Mouse (Mus musculus) R1 (cell line): ENCODE data around the gene Edem3.

Source experiments
- DNase-seq: peaks from one replicate; pipeline ENCODE4 v3.0.0-alpha.2; 2018; ENCODE audit warnings: low read depth, low spot score

The Edem3 gene

DNA sequence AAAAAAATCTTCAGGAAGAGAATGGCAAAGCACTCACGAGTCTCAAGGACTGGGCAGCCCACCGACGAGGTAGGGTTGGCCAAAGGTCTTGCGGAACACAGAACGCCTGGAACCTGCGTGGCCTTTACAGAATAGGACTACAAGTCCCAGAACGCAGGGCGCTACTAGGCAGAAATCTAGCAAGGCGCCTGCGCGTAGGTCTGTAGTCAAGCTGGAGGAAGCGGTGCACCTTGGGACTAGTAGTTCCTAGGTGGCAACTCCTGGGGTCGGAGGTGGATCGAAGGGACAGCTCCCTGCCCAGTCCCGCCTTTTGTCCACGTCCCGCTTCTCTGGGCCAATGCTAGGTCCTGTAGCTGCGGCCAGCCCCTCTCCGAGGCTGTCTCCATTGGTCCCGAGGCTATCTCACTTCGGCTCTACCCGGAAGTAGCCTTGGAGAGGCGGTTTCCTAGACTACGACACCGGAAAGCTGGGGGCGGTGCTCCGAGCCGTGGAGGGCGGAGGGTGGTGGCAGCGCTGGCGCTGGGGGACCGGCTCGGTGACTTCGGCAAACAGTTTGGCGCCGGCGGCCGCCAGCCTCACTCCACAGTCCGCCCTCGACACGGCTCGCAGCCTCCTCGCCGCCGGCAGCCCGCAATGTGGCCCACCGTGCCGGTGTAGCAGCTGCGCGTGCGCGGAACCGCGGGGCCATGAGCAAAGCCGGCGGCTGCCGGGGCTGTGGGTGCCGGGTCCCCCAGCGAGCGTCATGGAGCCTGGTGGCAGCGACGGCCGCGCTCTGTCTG is at the start of gene Edem3:
Gene Edem3 (plus strand): TSS at position 491 of the 779 bp plus-strand sequence.
- peak; percentile 100 for DNase-seq

DNA sequence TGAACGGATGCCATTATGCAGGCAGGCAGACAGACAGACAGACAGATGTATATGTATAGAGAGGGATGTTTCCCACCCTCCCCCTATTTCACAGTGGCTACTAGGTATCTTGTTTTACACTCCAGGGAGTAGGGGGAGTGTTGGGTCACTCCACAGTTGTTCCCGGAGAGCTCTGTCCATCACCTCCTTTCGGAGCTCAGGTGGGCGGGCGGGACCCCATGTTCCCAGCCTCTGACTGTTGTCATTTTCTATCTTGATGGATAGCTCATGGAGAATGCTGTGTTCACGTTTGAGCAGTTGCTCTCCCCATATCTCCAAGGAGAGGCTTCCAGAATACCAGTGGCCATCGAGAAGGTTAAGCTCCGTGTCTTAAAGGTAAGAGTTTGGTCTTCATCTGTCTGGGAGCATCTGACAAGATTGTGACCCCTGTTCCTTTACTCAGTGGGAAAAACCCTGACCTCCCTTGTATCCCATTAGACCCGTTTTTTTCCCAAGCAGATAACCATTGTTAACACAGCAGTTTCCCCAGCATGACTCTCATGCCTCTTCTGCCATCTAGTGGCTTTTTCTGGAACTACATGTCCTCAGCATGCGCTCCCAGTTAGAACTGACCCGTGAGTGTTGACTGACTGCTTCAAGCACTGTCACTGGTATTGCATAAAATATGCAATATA is 49.3 kb upstream of the Edem3 start:
- peak; percentile 78 for DNase-seq

DNA sequence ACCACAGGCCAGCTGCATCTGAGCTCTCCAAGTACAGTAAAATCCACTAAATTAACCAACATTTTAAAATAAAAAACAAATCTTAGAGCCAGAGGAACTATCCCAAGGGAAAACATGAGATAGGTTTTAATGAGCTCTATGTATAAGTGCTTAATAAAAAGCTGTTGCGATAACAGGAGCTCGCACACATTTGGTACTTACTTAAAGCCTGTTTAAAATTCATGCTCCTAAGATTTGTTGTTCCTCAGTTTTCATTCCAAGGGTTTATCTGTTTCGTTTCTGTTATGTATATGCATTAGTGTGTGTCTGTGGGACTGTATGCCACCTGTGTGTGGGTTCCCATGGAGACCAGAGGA is 48.8 kb upstream of the Edem3 start:
- DNase-seq, result no peak

DNA sequence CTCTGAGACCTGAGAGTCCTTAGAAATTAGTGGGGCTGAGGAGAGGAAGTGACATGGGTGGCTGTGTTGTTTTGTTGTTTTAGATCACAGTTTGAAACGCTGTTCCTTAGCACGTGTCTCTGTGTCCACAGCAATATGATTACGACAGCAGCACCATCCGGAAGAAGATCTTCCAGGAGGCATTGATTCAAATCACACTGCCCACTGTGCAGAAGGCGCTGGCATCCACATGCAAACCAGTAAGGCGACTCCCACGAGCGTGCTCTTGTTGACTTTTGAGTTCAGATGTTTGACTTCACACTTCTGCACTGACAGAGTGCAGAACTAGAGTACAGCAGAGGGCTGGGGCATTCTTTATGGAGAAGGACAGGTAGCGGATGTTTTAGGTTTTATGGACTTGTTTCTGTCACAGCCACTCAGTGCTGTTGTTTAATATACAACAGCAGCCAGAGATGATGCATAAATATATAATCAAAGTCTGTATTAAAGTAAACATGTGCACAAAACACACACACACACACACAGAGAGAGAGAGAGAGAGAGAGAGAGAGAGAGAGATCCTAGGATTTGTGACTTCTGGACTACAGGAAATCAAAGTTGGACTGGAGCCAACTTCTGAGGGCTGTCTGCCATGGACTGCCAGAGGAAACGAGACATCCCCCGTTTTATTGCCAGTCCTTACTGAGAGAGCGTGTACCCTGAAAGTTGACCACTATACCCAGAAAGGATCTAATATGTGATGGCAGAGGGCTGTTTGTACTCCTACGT is 46.0 kb upstream of the Edem3 start:
- no peak for DNase-seq

DNA sequence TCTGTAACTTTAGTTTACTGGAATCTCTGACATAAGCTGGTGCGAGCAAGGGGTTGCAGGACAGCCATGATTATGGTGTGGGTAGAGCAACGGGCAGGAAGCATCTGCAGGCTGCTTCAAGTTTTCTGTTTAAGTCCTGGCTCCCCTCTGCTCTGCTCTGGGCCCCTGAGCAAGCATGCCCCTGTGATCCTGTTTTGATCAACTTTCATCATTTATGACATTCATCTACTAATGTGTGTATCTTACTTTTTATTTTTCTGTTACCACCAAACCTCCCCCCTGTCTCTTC is 45.5 kb upstream of the Edem3 start:
- DNase-seq, result no peak

DNA sequence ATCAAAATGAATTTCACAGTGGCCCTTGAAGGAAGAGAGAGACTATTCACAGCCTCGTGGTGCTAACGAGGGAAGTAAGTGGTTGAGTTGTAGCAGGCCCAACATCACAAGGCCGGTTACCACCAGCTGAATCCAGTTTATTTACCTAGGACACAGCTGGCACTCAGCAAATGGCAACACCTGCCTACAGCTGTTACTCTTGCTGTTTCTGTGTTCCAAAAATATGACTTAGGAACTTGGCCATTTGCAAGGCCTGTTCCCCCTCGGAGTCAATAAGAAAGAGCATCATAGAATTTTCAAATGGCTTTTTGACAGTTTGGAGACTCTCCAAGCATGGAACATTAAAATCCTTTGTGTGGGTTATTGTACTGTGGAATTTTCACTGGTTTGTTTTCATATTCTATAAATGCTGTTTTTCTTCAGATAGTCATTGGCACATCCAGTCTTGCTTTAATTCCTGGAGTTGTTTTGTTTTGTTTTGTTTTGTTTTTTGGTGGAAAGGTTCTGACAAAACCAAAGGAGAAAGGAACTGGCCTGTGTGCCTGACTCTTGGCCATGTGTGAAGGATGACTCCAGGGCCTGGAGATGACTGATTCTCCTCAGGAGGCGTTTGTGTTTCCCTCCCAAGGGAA is 44.6 kb upstream of the Edem3 start:
- no peak for DNase-seq

DNA sequence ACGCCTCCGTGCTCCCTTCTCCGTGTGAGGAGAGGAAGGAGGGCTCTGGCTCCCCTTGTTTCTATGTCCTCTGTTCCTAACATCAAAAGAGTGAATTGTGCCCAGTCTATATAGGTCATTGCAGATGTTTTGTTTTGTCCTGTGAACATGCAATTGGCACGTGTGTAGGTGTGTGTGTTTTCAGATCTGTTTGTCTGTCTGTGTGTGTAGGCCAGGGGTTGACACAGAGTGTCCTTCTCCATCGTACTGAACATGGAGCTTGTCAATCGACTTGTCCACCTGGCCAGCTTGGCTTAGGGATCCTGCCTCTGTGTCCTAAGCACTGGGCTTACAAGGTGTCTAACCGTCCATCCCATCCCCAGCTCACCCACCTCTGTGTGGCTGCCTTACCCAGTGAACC is 44.1 kb upstream of the Edem3 start:
- no peak for DNase-seq

DNA sequence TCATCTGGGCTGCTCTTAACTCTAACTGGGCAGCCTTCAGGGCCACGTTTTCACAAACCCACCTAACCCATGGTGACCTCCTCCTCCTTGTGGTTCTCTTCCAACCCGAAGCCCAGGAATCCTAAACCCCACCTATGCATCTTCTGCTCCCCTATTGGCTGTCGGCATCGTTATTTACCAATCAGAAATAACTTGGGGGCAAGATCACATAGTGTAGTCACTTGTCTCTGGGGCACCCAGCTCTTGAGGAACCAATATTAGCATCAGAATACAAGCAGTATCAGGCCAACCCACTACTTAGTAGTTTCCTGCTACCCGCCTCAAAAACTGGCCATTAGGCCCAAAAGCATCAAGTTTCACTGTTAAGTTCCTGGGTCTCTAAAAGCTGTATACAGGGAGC is 42.5 kb upstream of the Edem3 start:
- DNase-seq, result peak; percentile 93

DNA sequence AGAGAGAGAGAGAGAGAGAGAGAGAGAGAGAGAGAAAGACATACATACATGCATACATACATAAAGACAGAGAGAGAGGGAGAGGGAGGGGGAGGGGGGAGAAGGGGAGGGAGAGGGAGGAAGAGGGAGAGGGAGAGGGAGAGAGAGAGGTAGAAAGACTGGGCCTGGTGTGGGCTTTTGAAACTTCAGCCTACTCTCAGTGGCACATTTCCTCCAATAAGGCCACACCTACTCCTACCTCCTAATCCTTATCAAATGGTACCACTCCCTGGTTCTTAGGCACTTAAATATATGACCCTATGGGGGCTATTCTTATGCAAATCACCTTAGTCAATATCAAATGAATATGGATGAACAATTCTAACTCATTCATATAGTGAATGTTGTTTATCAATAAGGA is 41.5 kb upstream of the Edem3 start:
- DNase-seq, result no peak

DNA sequence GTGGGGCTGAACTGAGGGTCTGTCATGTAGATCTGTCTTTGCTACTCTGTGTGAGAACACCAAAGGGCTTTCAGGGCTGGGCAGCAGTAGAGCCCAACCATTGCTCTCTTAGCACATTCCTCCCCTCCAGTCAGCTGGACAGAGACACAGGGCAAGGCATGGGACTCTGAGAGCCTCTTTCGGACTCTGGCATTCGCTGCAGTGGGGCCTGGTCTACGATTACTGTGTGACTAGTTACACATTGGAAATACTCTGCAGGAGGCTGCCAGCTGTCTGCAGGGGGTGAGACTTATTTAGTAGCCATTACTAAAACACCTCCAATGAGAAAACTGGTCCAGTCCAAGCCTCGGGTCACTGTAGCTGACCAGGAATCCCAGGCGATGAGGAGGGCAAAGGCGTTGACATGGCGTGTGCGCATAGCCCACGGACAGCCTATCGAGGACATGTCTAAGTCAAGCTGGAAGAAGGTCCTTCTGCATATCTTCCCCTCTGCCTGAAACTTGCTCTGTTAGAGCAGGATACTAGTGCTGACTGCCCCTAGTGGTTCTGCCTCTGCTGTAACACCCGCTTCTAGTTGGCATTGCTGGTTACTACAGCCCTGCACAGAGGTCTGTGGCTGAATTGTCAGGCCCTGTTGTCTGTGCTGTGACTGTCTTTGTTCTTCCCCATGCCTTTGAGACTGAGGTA is 39.0 kb upstream of the Edem3 start:
- peak; percentile 32 for DNase-seq

DNA sequence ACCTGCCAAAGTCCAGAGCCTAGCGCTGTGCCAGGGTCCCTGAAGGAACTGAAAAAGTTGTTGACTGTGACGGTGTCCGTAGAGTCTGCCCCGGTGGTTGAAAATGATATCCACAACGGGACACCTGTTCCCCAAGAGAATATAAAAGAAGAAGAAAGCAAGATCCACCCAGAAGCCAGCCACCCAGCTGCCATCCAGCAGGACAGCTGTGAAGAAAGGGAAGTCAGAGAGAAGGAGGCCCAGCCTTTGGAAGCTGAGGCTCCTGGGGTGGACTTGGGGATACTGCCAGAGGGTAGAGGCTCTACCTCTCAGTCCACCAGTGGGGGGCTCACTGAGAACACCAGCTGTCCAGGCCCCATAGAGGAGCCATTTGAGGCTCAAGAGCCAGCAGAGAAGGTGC is 37.5 kb upstream of the Edem3 start:
- DNase-seq, result no peak

DNA sequence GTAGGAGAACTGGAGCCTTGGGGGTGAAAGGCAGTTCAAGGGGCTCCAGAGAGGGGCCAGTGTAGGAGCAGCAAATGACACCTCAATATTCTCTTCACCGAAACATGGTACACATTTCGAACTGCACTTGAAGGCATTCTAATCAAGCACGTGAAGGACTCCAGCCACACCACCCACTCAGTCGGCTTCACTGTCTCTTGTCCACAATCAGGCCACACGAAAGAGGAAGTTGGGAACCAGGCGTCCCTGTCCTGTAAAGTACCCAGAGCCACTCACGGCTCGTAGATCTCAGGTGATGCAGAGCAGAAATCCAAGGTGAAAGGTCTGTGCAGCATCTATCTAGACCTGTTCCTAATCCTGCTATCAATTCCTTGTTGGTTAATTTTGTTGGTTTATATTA is 36.6 kb upstream of the Edem3 start:
- DNase-seq, result no peak

DNA sequence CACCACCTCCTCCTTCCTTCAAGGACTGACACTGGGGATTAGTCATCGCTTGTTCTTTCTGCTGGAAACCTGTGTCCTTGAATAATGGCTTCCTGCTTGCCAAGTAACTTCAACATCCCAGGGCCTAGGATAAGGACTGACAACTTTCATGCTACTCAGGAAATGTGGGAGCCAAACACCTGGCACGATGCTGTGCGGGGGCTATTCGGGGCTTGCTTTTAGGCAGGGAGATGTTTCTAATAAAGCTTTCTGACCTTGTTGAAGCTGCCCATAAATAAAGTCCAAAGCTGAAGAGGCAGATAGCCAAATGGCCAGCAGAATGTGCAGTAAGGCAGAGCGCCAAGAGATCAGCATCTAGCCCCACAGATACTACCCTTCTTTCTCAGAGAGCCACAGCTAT is 35.3 kb upstream of the Edem3 start:
- DNase-seq, result no peak

DNA sequence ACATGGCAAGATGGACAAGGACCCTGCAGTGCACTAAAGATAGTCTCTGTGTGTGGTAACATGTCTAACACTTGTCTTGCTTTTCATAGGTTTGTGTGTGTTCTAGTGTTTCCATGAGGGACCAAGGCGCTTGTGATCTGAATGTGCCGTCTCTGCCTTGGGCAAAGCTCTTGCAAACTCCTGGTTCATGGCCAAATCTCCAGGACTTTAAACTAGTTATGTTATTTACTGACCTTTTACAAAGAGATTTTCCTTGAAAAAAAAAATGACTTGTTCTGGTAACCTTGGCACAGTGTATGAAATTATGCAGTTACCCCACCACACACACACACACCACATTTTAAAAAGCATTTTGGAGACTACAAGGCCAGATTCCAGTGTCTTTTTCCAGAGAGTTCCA is 34.6 kb upstream of the Edem3 start:
- no peak for DNase-seq

DNA sequence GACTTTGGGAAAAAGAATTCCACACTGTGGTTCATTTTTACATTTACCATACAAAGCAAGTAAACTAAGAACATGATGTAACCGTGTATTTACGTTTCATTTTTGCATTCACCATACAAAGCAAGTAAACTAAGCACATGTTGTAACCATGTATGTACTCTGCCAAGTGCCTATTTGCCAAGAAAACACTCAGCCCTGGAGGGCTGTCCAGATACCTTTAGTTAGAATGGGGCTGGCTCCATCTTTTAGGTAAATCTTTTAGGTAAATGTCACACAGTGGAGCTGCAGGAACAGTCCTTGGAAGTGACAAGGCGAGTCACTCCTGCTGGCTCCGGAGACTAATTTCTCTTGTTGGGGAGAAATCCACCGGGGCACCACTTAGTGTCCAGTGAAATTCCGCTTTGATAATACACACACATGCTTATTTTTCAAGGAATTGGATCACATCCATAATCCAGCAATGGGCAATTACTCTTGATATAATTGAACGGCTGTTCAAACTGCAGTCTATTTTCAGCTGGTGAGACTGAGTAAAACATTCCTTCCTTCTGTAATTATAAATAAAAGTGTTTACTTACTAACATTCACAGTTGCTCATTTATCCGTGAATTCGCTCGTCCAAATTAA is 33.7 kb upstream of the Edem3 start:
- no peak for DNase-seq

DNA sequence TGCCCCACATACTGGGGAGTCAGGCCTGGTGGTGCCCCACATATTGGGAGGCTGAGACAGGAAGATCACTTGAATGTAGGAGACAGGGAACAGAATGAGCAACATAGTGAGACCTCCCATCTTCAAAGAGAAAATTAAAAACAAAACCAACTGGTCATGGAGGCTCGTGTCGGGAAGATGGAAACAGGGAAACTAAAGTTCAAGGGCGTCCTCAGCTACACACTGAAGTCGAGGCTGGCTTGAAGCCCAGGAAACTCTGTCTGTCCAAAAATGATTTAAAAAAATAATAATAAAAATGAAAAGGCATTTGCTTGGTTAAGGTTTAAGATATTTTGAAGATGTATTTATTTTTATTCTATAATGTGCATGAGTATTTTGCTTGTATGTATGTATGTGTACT is 31.4 kb upstream of the Edem3 start:
- DNase-seq, result no peak

DNA sequence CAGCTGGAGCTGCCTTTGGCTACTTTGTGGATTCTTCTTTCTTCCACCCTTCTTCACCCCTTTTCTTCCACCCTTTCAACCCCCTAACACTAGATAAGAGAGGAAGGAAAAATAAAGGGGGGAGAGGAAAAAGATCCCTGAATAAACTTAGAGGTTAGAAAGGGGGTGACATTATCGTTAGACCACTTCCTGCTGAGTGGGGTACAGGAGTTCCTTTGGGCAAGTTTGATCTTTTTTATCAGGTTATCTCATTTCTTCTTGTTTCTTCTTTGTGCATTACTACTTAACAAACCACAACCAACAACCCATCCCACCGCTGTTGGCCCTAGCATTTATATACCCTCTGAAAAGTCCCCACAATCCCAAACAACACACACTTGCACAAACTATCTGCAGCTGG is 29.6 kb upstream of the Edem3 start:
- no peak for DNase-seq

DNA sequence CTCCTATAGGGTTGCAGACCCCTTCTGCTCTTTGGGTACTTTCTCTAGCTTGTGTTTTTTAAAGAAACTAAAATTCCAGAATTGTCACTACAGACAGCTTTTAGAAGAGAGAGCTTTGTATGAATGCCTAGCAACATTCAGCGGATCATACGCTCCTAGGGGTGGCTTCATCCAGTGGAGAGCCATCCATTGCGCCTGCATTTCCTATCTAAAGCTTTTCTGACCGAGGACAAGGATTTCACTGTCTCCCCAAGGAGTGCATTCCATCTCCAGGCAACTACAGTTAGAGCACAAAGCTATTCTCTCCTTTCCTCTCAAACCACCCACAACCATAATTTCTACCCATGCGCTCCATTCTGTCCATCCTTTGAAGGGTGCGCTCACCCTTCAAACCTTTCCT is 28.8 kb upstream of the Edem3 start:
- no peak for DNase-seq

DNA sequence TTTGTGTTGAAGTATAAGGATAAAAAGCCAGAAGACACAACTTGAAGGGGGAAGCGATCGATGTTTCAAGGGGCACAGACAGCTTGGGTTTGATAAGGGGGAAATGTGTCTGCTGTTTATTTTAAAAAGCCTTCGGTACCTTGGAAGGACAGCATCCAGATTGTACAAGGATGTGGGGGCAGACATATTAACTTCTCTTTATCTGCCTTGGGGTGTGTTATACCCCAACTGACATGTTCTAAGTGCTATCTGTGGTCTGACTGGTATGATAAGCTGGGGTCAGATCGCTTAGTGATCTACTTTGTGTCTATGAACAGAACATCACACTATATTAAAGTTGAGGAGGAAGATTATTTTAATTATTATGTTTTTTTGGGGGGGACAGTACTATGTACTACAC is 27.0 kb upstream of the Edem3 start:
- DNase-seq, result no peak

DNA sequence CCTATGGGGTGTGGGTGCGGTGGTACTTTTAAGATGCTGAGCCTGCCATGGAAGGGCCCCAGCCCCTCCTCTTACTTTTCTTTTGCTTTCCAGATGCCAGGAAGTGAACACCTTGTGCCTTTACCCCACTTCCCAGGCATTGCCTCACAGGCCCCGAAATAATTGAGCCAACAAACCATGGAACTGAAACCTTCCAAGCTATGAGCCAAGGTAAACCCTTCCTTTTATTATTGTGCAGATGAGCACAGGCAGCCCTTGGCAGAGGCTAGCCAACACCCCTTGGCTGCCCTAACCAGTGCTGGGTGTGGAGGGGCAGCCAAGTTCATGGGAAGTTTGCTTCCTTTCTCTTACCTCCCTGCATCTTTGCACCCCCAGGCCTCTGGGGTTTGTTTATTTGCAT is 18.0 kb upstream of the Edem3 start:
- peak; percentile 28 for DNase-seq

DNA sequence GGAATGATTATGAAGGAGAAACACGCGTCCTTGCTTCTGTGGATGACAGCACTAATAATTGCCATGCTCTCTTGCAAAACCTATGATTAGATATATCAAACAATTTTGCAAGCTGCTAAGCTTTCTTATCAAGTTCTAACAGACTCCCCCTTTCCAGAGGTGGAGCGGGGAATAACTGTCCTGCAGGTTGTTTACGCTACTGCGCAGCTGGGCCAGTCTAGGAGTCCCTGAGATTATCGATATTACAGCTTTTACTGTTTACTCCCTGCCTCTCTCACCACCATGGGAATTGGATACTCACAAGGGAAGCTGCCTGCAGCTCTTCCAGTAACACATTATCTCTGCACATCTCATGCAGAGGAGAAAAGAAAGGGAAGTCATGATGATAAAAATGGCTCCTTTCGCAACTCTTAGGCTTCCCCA is 14.0 kb upstream of the Edem3 start:
- DNase-seq, result no peak
